ENCODE assay signal across 19 mouse cellular contexts in the genomic region with DNA sequence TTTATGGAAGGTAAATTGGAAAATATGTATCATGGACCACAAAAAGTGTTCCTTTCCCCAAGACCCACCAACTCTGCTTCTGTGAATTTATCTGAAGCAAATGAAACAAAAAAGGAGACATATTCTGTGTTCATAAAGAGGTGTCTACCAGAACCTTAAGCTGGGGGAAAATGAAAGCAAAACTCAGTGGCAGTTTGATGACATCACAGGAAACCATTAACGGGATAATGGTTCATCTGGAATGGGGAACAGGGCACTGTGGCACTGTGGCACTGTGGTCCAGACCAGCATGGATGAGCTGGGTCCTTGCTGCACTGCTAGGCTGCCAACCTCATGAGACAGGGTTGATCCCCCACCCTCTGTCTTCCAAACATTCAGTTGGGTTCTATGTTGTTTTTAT. TPM values are rescaled to one million over a fixed set of nuclear protein-coding genes. Genes with fewer than 3 reads are reported as not detected.
DNase-seq lines count a peak whose midpoint lies in the region; ATAC-seq and TF ChIP-seq lines count a peak whose summit lies in the region.
"Had no signal": no experiment of that assay in that cellular context is flagged by ENCODE, and none has a peak within 500 bp of the region (broad histone marks: within the 10 kb centered on the region; RNA-seq: fewer than 3 reads in every experiment).

No protein-coding gene starts in this region.

- peaks cover 8% of the 10 kb centered on the region for H3K27me3 ChIP-seq in heart, embryonic 10.5 days (ENCODE audit: insufficient read depth, poor library complexity, severe bottlenecking)
- H3K27me3 ChIP-seq in thymus, adult 2 months (ENCODE audit: control insufficient read depth, insufficient read depth, low read length): no peaks in the 10 kb centered on the region
- H3K27me3 ChIP-seq: embryonic facial prominence, embryonic 12.5 days; limb, embryonic 15.5 days had no signal

- peak; percentile 78 for ATAC-seq in megakaryocyte, adult 5-6 weeks (ENCODE audit: poor library complexity, severe bottlenecking)
- ATAC-seq: intestine, postnatal 0 days had no signal

- WGBS in heart, embryonic 10.5 days: 67% methylated on average over 1 of the region's 1 CpGs
- WGBS in thymus, adult 2 months: 0% methylated on average over 1 of the region's 1 CpGs

- no peaks in the 10 kb centered on the region for H3K36me3 ChIP-seq in heart, embryonic 10.5 days
- no peaks in the 10 kb centered on the region for H3K36me3 ChIP-seq in thymus, adult 2 months (ENCODE audit: control insufficient read depth, insufficient read depth, low read length)
- H3K36me3 ChIP-seq: embryonic facial prominence, embryonic 12.5 days; limb, embryonic 15.5 days; midbrain, embryonic 10.5 days had no signal

- no peak for TF ChIP-seq POLR2A in thymus, adult 2 months (IDR thresholded peaks at IDR 0.05; ENCODE audit: control insufficient read depth, extremely low read depth, insufficient read depth, low read length, poor library complexity)

- TF ChIP-seq CTCF in thymus, adult 2 months (IDR thresholded peaks at IDR 0.05; ENCODE audit: borderline replicate concordance, control insufficient read depth, extremely low read depth, insufficient read depth, low read length, poor library complexity): no peak

- H3K4me1 ChIP-seq in heart, embryonic 10.5 days: peaks cover 20% of the 10 kb centered on the region
- peaks cover 19% of the 10 kb centered on the region for H3K4me1 ChIP-seq in thymus, adult 2 months (replicated peaks; ENCODE audit: control insufficient read depth, insufficient read depth, low read length)
- H3K4me1 ChIP-seq: embryonic facial prominence, embryonic 12.5 days; limb, embryonic 15.5 days; midbrain, embryonic 10.5 days had no signal

- H3K27ac ChIP-seq in heart, embryonic 10.5 days: no peak overlapping the region
- no peak overlapping the region for H3K27ac ChIP-seq in thymus, adult 2 months (ENCODE audit: control insufficient read depth, insufficient read depth, low read length)
- H3K27ac ChIP-seq: embryonic facial prominence, embryonic 12.5 days; hindbrain, embryonic 14.5 days; limb, embryonic 15.5 days; midbrain, embryonic 10.5 days had no signal

- H3K9me3 ChIP-seq in heart, embryonic 10.5 days: no peaks in the 10 kb centered on the region
- H3K9me3 ChIP-seq: embryonic facial prominence, embryonic 12.5 days; limb, embryonic 15.5 days; midbrain, embryonic 10.5 days had no signal

- H3K4me3 ChIP-seq in heart, embryonic 10.5 days: no peak overlapping the region
- no peak overlapping the region for H3K4me3 ChIP-seq in thymus, adult 2 months (ENCODE audit: control insufficient read depth, insufficient read depth, low read length)
- H3K4me3 ChIP-seq: embryonic facial prominence, embryonic 12.5 days; limb, embryonic 15.5 days; midbrain, embryonic 10.5 days had no signal

- peak; percentile 42 for DNase-seq in heart, adult 8-10 months (ENCODE audit: low spot score)
- DNase-seq in heart, embryonic 10.5 days (ENCODE audit: low spot score): no peak
- DNase-seq in 3T3-L1 (ENCODE audit: low read depth, low spot score): peak; percentile 27
- peak; percentile 14 for DNase-seq in adipocyte (ENCODE audit: low spot score)
- DNase-seq in layer of hippocampus, adult 18-20 months (ENCODE audit: low spot score in 2 of 2): no peak
- no peak for DNase-seq in natural killer cell, adult 2 months (ENCODE audit: low spot score in 2 of 2)
- no peak for DNase-seq in thymus, adult 2 months
- DNase-seq: cerebellum, adult 11-12 months; right cerebral cortex, postnatal 25 days; thymus, postnatal 36 days had no signal

RNA-seq across cellular contexts. Expression of gene Gm826, which starts 1.1 kb away (rescaled TPM):
- 10 to 100 TPM in 2 of 4 experiments, 1 to 10 TPM in 2; 6.6 to 13.3 (median 10.3) TPM for total RNA-seq in heart, adult 8-10 months (2022)
- 23.5 and 40.2 TPM in 2 replicates for polyA plus RNA-seq in heart, embryonic 10.5 days (2016; fragmentation: Nextera tagmentation; extraction: Ambion mirVana)
- 0.78 and 1.2 TPM in 2 replicates for total RNA-seq in megakaryocyte, adult 5-6 weeks (2015)
- not detected in 2 replicates for total RNA-seq in megakaryocyte, adult 5-6 weeks (2017)
- total RNA-seq in layer of hippocampus, adult 18-20 months (2021): not detected
- 0.29 and 0.44 TPM in 2 replicates for polyA plus RNA-seq in thymus, adult 2 months (2012; rRNA removed)
- total RNA-seq: layer of hippocampus, postnatal 14 days; left cerebral cortex, postnatal 25 days had no signal
- polyA plus RNA-seq: embryonic facial prominence, embryonic 12.5 days; neural tube, embryonic 14.5 days had no signal

RNA-seq across cellular contexts. Expression of gene Mafb, which starts 31.8 kb away (rescaled TPM):
- total RNA-seq in heart, adult 8-10 months (2022): 10 to 100 TPM in 3 of 4 experiments, 1 to 10 TPM in 1; 9.2 to 12.0 (median 10.9) TPM
- 4.6 and 5.5 TPM in 2 replicates for polyA plus RNA-seq in heart, embryonic 10.5 days (2016; fragmentation: Nextera tagmentation; extraction: Ambion mirVana)
- total RNA-seq in megakaryocyte, adult 5-6 weeks (2015): 15.3 and 17.5 TPM in 2 replicates
- total RNA-seq in megakaryocyte, adult 5-6 weeks (2017): 6.4 and 8.1 TPM in 2 replicates
- 10 to 100 TPM; 12.0 to 13.4 TPM for total RNA-seq in layer of hippocampus, adult 18-20 months (2021)
- polyA plus RNA-seq in thymus, adult 2 months (2012; rRNA removed): 18.3 and 22.3 TPM in 2 replicates

Comparison
In these comparisons a context has a peak if more than half of its experiments do, and no peak if none do; other contexts are left out.
1. DNase-seq: peak in heart, adult 8-10 months (single experiment), 3T3-L1 (single experiment) and adipocyte (single experiment); none in heart, embryonic 10.5 days (single experiment), layer of hippocampus, adult 18-20 months (0 of 2), natural killer cell, adult 2 months (0 of 2) and thymus, adult 2 months (single experiment).